Mouse (Mus musculus): Measurements from ENCODE around the gene Sel1l2. TPM values are rescaled to one million over a fixed set of nuclear protein-coding genes. Genes with fewer than 3 reads are reported as not detected.
"Not testable (repeated sequence)": the region's sequence is repeated elsewhere in the genome, so short reads cannot be mapped to it uniquely, and the experiment has no call there.

Gene Sel1l2
- total RNA-seq, 2 experiments from 2014 or later: 0.15 to 0.23 TPM

- intact Hi-C loops (cut with DNase I): no loop called here
- no peak for DNase-seq
These were observed 173.5 kb downstream of the Sel1l2 start for GRCm38 (mm10) chr2:140215965-140216364.

GRCm38 (mm10) chr2:140215415-140215814, 174.1 kb downstream of the Sel1l2 start:
- intact Hi-C loops (cut with DNase I): no loop called here

GRCm38 (mm10) chr2:140214519-140215027, 174.9 kb downstream of the Sel1l2 start:
- no peak for DNase-seq
- intact Hi-C loops (cut with DNase I): no loop called here

More at GRCm38 (mm10) chr2:140215415-140215814, 174.1 kb downstream of the Sel1l2 start:
- DNase-seq: no peak

- intact Hi-C loops (cut with DNase I): no loop called here
These were observed 185.8 kb downstream of the Sel1l2 start for GRCm38 (mm10) chr2:140203756-140204155.

GRCm38 (mm10) chr2:140202573-140202972, 186.9 kb downstream of the Sel1l2 start:
- DNase-seq: no peak
- intact Hi-C loops (cut with DNase I): no loop called here

More at GRCm38 (mm10) chr2:140203756-140204155, 185.8 kb downstream of the Sel1l2 start:
- no peak for DNase-seq

- DNase-seq: no peak
- intact Hi-C loops (cut with DNase I): no loop called here
These were observed 188.8 kb downstream of the Sel1l2 start for GRCm38 (mm10) chr2:140200713-140201112.

GRCm38 (mm10) chr2:140185685-140186210, 203.8 kb downstream of the Sel1l2 start:
- DNase-seq: not testable (repeated sequence)

More at GRCm38 (mm10) chr2:140185685-140186210, 203.8 kb downstream of the Sel1l2 start:
- intact Hi-C loops (cut with DNase I): not testable (repeated sequence)

Other genes starting within 250 kb of the Sel1l2 start
- not detected for gene Gm17374, start 237.7 kb downstream of the Sel1l2 start, total RNA-seq (2021)
- 10 to 100 TPM; 10.2 to 12.5 TPM for gene Esf1, start 219.1 kb downstream of the Sel1l2 start, total RNA-seq (2021)
- gene Ndufaf5, start 219.1 kb downstream of the Sel1l2 start, total RNA-seq (2021): 10 to 100 TPM; 35.9 to 36.3 TPM
- 10 to 100 TPM; 14.0 to 18.0 TPM for gene Macrod2, start 5.6 kb upstream of the Sel1l2 start, total RNA-seq (2021)

Data from gastrocnemius, postnatal 36 days (tissue).